Mouse (Mus musculus) liver, embryonic 14.5 days (tissue): ENCODE measurements at regions not wholly inside any gene's neighbourhood (a gene's known extent, or its start where the extent isn't known, plus 50 kb on each side); places are given as distances from the start of the nearest gene placed in this dataset.

Experiments
- ATAC-seq: fragments of 200-750 bp; cut with Nextera tagmentation; 2 replicates; pipeline ENCODE4 v1.8.0; 2017; ENCODE audit warnings: moderate number of reproducible peaks, mild to moderate bottlenecking, moderate library complexity; ENCODE audit not compliant: insufficient read depth
- DNase-seq, 3 experiments: peaks; one replicate each; pipeline ENCODE4 v3.0.0-alpha.2; 2012 to 2013; ENCODE audit warnings: low read depth in 3 of 3, low spot score in 3 of 3
- H3K27ac ChIP-seq: fragments of 300-500 bp; sonication (generic); 2 replicates; pipeline ENCODE4 v1.5.1; 2014; ENCODE audit warnings: moderate library complexity, mild to moderate bottlenecking, control low read depth, inconsistent platforms
- H3K27me3 ChIP-seq: fragments of 300-500 bp; sonication (generic); 2 replicates; pipeline ENCODE4 v1.6.1; 2014; ENCODE audit warnings: mild to moderate bottlenecking, low read length, moderate library complexity; ENCODE audit not compliant: control insufficient read depth, insufficient read depth
- H3K36me3 ChIP-seq: fragments of 300-500 bp; sonication (generic); replicated peaks from 2 replicates; pipeline ENCODE4 v1.6.1; 2014; ENCODE audit warnings: low read depth; ENCODE audit not compliant: control insufficient read depth, insufficient read depth
- H3K4me1 ChIP-seq, 2 experiments: fragments of 200-500 bp in 1 of 2; fragments of 300-500 bp in 1 of 2; sonication (generic) in 1 of 2; replicated peaks; 2 replicates each; pipeline ENCODE4 v1.6.1; 2012 to 2014; ENCODE audit warnings: antibody characterized with exemption in 1 of 2, inconsistent platforms in 1 of 2, low read length in 1 of 2; ENCODE audit not compliant: control insufficient read depth in 2 of 2, insufficient read depth in 2 of 2
- H3K4me2 ChIP-seq: fragments of 300-500 bp; sonication (generic); 2 replicates; pipeline ENCODE4 v1.6.1; 2014; ENCODE audit warnings: low read depth, mild to moderate bottlenecking, control low read depth, moderate library complexity
- H3K4me3 ChIP-seq, 2 experiments: fragments of 200-500 bp in 1 of 2; fragments of 300-500 bp in 1 of 2; sonication (generic) in 1 of 2; 2 replicates each; pipeline ENCODE4 v1.5.1; 2012 to 2014; ENCODE audit warnings: low read depth in 2 of 2, low read length in 2 of 2, mild to moderate bottlenecking in 2 of 2, control low read depth in 1 of 2, inconsistent platforms in 1 of 2, moderate library complexity in 1 of 2; ENCODE audit not compliant: insufficient read depth in 1 of 2
- H3K9ac ChIP-seq: fragments of 300-500 bp; sonication (generic); replicated peaks from 2 replicates; pipeline ENCODE4 v1.6.1; 2014; ENCODE audit warnings: mild to moderate bottlenecking, control low read depth, moderate library complexity
- H3K9me3 ChIP-seq: fragments of 300-500 bp; sonication (generic); 2 replicates; pipeline ENCODE4 v1.6.1; 2016; ENCODE audit warnings: low read length, mixed read lengths; ENCODE audit not compliant: control insufficient read depth
- CTCF ChIP-seq: IDR thresholded peaks from 2 replicates; pipeline ENCODE4 v1.5.1; 2016; ENCODE audit warnings: antibody characterized with exemption, low read depth, control low read depth
- EP300 ChIP-seq: IDR thresholded peaks from 2 replicates; pipeline ENCODE4 v1.6.1; 2016; ENCODE audit warnings: antibody characterized with exemption, low read depth
- WGBS: fragments of 180-500 bp; shearing (Covaris S2); extraction: QIAGEN DNeasy Blood & Tissue Kit; methylation state at CpG from one replicate; pipeline ENCODE4 v1.1.7; 2014; ENCODE audit not compliant: insufficient replicate concordance; 5-methylcytosine and 5-hydroxymethylcytosine counted together

GRCm38 (mm10) chrX:12445093-12445492 lies 142.5 kb upstream of the Atp6ap2 start:
- Histone ChIP-seq H3K4me1 (no peaks in the 10 kb centered on the region), H3K4me2 (no peak overlapping the region), H3K9me3 (no peaks in the 10 kb centered on the region), H3K36me3 (no peaks in the 10 kb centered on the region), H3K4me3 (no peak overlapping the region), H3K9ac (no peak overlapping the region), H3K27me3 (no peaks in the 10 kb centered on the region), H3K27ac (no peak overlapping the region)
- no peak for DNase-seq
- TF ChIP-seq CTCF (no peak), EP300 (no peak)
- ATAC-seq: no peak
- 45% methylated on average over 2 of the region's 2 CpGs for WGBS

- TF ChIP-seq CTCF (no peak), EP300 (no peak)
- H3K9me3 ChIP-seq: no peaks in the 10 kb centered on the region
- H3K27ac ChIP-seq: no peak overlapping the region
- no peak for DNase-seq
- no peaks in the 10 kb centered on the region for H3K4me1 ChIP-seq
- no peaks in the 10 kb centered on the region for H3K36me3 ChIP-seq
- H3K4me3 ChIP-seq: no peak overlapping the region
- no peak overlapping the region for H3K4me2 ChIP-seq
- H3K9ac ChIP-seq: no peak overlapping the region
- H3K27me3 ChIP-seq: no peaks in the 10 kb centered on the region
- ATAC-seq: peak; percentile 43; the same call in 1 of the 2 replicates
Measured at GRCm38 (mm10) chrX:12447962-12448361, 139.6 kb upstream of the Atp6ap2 start.

GRCm38 (mm10) chrX:12449688-12450087 lies 137.9 kb upstream of the Atp6ap2 start:
- Histone ChIP-seq H3K9me3 (no peaks in the 10 kb centered on the region), H3K4me2 (no peak overlapping the region), H3K27me3 (no peaks in the 10 kb centered on the region), H3K36me3 (no peaks in the 10 kb centered on the region), H3K27ac (no peak overlapping the region), H3K4me1 (no peaks in the 10 kb centered on the region), H3K9ac (no peak overlapping the region), H3K4me3 (no peak overlapping the region)
- no peak for TF ChIP-seq CTCF
- no peak for TF ChIP-seq EP300
- ATAC-seq (peak; percentile 37; the same call in 1 of the 2 replicates), DNase-seq (no peak)
- 50% methylated on average over 3 of the region's 3 CpGs for WGBS

GRCm38 (mm10) chrX:12452979-12453769 lies 134.4 kb upstream of the Atp6ap2 start:
- no peaks in the 10 kb centered on the region for H3K36me3 ChIP-seq
- H3K4me3 ChIP-seq: no peak overlapping the region
- TF ChIP-seq CTCF: no peak
- no peak for TF ChIP-seq EP300
- no peaks in the 10 kb centered on the region for H3K27me3 ChIP-seq
- H3K27ac ChIP-seq: no peak overlapping the region
- WGBS: 55% methylated on average over 8 of the region's 8 CpGs
- no peak for DNase-seq
- H3K9ac ChIP-seq: no peak overlapping the region
- no peaks in the 10 kb centered on the region for H3K4me1 ChIP-seq
- peak; percentile 37; the same call in 1 of the 2 replicates for ATAC-seq
- H3K9me3 ChIP-seq: no peaks in the 10 kb centered on the region
- H3K4me2 ChIP-seq: no peak overlapping the region

- TF ChIP-seq CTCF: no peak
- TF ChIP-seq EP300: no peak
- no peak for ATAC-seq
- no peaks in the 10 kb centered on the region for H3K36me3 ChIP-seq
- H3K4me1 ChIP-seq: 0 out of 4 replicates have a peak, but pooled peaks cover 0 to 2% of the 10 kb centered on the region in 2 experiments
- no peaks in the 10 kb centered on the region for H3K9me3 ChIP-seq
- no peak overlapping the region for H3K4me3 ChIP-seq
- 53% methylated on average over 2 of the region's 2 CpGs for WGBS
- no peak overlapping the region for H3K4me2 ChIP-seq
- no peak overlapping the region for H3K27ac ChIP-seq
- H3K9ac ChIP-seq: no peak overlapping the region
- no peaks in the 10 kb centered on the region for H3K27me3 ChIP-seq
- no peak for DNase-seq
Measured at GRCm38 (mm10) chrX:12461657-12462056, 125.9 kb upstream of the Atp6ap2 start.
